9 mouse cellular contexts compared by ENCODE assay signal in the genomic region with DNA sequence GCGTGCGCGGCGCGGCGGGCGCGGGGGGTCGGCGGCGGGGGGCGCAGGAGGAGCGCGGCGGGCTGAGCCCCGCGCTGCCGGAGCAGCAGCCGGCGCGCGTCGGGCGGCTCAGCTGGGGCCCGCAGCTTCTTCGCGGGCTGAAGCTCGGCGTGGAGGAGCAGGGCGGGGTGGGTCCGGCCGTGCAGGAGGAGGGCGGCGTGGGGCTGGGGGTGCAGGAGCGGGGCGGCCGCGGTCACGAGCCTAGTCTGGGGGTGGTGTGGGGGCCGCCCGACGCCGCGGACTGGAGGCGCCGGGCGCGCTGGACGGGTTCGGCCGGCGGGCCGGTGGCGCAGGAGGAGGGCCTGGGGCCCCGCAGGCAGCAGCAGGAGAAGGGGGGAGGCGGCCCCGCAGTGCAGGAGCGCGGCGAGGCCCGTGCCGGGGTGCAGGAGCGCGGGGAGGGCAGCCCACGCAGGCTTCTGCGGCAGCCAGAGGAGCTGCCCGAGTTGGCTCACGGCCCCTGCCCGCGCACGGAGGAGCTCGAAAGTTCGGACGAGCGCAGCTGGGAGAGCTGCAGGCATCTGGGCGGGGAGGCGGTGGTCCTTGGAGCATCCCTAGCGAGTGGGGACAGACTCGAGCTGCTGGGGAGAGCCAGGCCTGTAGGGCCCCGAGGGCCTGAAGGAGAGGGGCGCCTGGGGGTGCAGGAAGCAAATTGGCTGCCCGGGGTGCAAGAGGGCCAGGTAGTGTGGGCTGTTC. TPM values are rescaled to one million over a fixed set of nuclear protein-coding genes. Genes with fewer than 3 reads are reported as not detected.
A peak's percentile ranks its signal among the peaks of the same experiment; 100 is the strongest.
DNase-seq lines count a peak whose midpoint lies in the region; ATAC-seq lines count a peak whose summit lies in the region.
"Had no signal": no experiment of that assay in that cellular context is flagged by ENCODE, and none has a peak within 500 bp of the region (broad histone marks: within the 10 kb centered on the region; RNA-seq: fewer than 3 reads in every experiment).

No protein-coding gene starts in this region.

- DNase-seq in layer of hippocampus, adult 9-11 months: peak; percentile 49
- no peak for DNase-seq in layer of hippocampus, adult 11-12 months (ENCODE audit: low spot score)
- DNase-seq in adrenal gland, adult 2 months: peak; percentile 73
- no peak for DNase-seq in embryonic facial prominence, embryonic 14.5 days (ENCODE audit: low spot score)
- DNase-seq in hindbrain, embryonic 10.5 days (ENCODE audit: low spot score): peak; percentile 70
- peak; percentile 77 for DNase-seq in limb, embryonic 10.5 days (ENCODE audit: low spot score)
- peak; percentile 68 for DNase-seq in testis, postnatal 14 days (ENCODE audit: low spot score)

- no peaks in the 10 kb centered on the region for H3K27me3 ChIP-seq in embryonic facial prominence, embryonic 14.5 days (replicated peaks; ENCODE audit: control insufficient read depth, insufficient read depth, low read length)
- no peaks in the 10 kb centered on the region for H3K27me3 ChIP-seq in hindbrain, embryonic 10.5 days (ENCODE audit: insufficient read depth, poor library complexity, severe bottlenecking)
- H3K27me3 ChIP-seq in limb, embryonic 10.5 days (ENCODE audit: low read depth, poor library complexity, severe bottlenecking): no peaks in the 10 kb centered on the region
- no peaks in the 10 kb centered on the region for H3K27me3 ChIP-seq in midbrain, embryonic 16.5 days (ENCODE audit: control insufficient read depth, insufficient read depth, low read depth, low read length)

- peak overlapping the region; percentile 88 for H3K4me3 ChIP-seq in embryonic facial prominence, embryonic 14.5 days (ENCODE audit: low read depth, low read length)
- peak overlapping the region; percentile 90 for H3K4me3 ChIP-seq in hindbrain, embryonic 10.5 days
- peak overlapping the region; percentile 92 for H3K4me3 ChIP-seq in limb, embryonic 10.5 days
- peak overlapping the region; percentile 95 for H3K4me3 ChIP-seq in midbrain, embryonic 16.5 days (ENCODE audit: low read depth, low read length)

- H3K4me1 ChIP-seq in embryonic facial prominence, embryonic 14.5 days (ENCODE audit: control insufficient read depth, insufficient read depth, low read length): peaks cover 19% of the 10 kb centered on the region
- peaks cover 34% of the 10 kb centered on the region for H3K4me1 ChIP-seq in hindbrain, embryonic 10.5 days (replicated peaks)
- peaks cover 30% of the 10 kb centered on the region for H3K4me1 ChIP-seq in limb, embryonic 10.5 days
- peaks cover 18% of the 10 kb centered on the region for H3K4me1 ChIP-seq in midbrain, embryonic 16.5 days (ENCODE audit: control insufficient read depth, insufficient read depth, low read length)

- peak overlapping the region; percentile 90 for H3K4me2 ChIP-seq in embryonic facial prominence, embryonic 14.5 days (ENCODE audit: low read depth, low read length)
- peak overlapping the region; percentile 57 for H3K4me2 ChIP-seq in midbrain, embryonic 16.5 days (ENCODE audit: low read length)

- WGBS in embryonic facial prominence, embryonic 14.5 days: 2% methylated on average over 20 of the region's 82 CpGs
- 1% methylated on average over 82 of the region's 82 CpGs for WGBS in hindbrain, embryonic 10.5 days
- 8% methylated on average over 77 of the region's 82 CpGs for WGBS in limb, embryonic 10.5 days
- WGBS in midbrain, embryonic 16.5 days: under 1% methylated on average over 58 of the region's 82 CpGs

- no peaks in the 10 kb centered on the region for H3K36me3 ChIP-seq in embryonic facial prominence, embryonic 14.5 days (ENCODE audit: control insufficient read depth, insufficient read depth, low read length)
- no peaks in the 10 kb centered on the region for H3K36me3 ChIP-seq in hindbrain, embryonic 10.5 days
- no peaks in the 10 kb centered on the region; the same call in 1 of the 2 replicates for H3K36me3 ChIP-seq in limb, embryonic 10.5 days
- H3K36me3 ChIP-seq in midbrain, embryonic 16.5 days (ENCODE audit: control insufficient read depth, insufficient read depth, low read length): no peaks in the 10 kb centered on the region

- peak overlapping the region; percentile 87 for H3K27ac ChIP-seq in embryonic facial prominence, embryonic 14.5 days (replicated peaks; ENCODE audit: low read depth, low read length)
- H3K27ac ChIP-seq in hindbrain, embryonic 10.5 days: peak overlapping the region; percentile 94
- peak overlapping the region; percentile 95 for H3K27ac ChIP-seq in limb, embryonic 10.5 days
- peak overlapping the region; percentile 85 for H3K27ac ChIP-seq in midbrain, embryonic 16.5 days (ENCODE audit: low read length)
- H3K27ac ChIP-seq: macrophage had no signal

- H3K9ac ChIP-seq in embryonic facial prominence, embryonic 14.5 days (ENCODE audit: low read depth, low read length): peak overlapping the region; percentile 86
- peak overlapping the region; percentile 90 for H3K9ac ChIP-seq in midbrain, embryonic 16.5 days (ENCODE audit: low read depth, low read length)

- peak; percentile 64 for ATAC-seq in embryonic facial prominence, embryonic 14.5 days (ENCODE audit: low read depth)
- ATAC-seq in midbrain, embryonic 16.5 days: peak; percentile 80

- no peaks in the 10 kb centered on the region for H3K9me3 ChIP-seq in embryonic facial prominence, embryonic 14.5 days (ENCODE audit: control insufficient read depth, low read length)
- H3K9me3 ChIP-seq in hindbrain, embryonic 10.5 days: no peaks in the 10 kb centered on the region
- H3K9me3 ChIP-seq in limb, embryonic 10.5 days (replicated peaks): no peaks in the 10 kb centered on the region
- H3K9me3 ChIP-seq in midbrain, embryonic 16.5 days (replicated peaks; ENCODE audit: control insufficient read depth, low read length, poor library complexity, severe bottlenecking): no peaks in the 10 kb centered on the region

RNA-seq across cellular contexts. Expression of a gene that starts 0.6 kb away (rescaled TPM):
- 10 to 100 TPM; 26.5 to 47.4 TPM for total RNA-seq in adrenal gland, adult 2 months (2021)
- 100 and 110 TPM in 2 replicates for polyA plus RNA-seq in adrenal gland, adult 2 months (2012; rRNA removed)
- polyA plus RNA-seq in embryonic facial prominence, embryonic 14.5 days (2014; fragmentation: Nextera tagmentation; extraction: Ambion mirVana): 14.6 and 14.8 TPM in 2 replicates
- 7.8 and 8.4 TPM in 2 replicates for polyA plus RNA-seq in hindbrain, embryonic 10.5 days (2016; fragmentation: Nextera tagmentation; extraction: Ambion mirVana)
- 11.2 and 12.0 TPM in 2 replicates for polyA plus RNA-seq in limb, embryonic 10.5 days (2016; fragmentation: Nextera tagmentation; extraction: Ambion mirVana)
- polyA plus RNA-seq in midbrain, embryonic 16.5 days (2015; fragmentation: Nextera tagmentation; extraction: Ambion mirVana): 19.0 and 21.6 TPM in 2 replicates

RNA-seq across cellular contexts. Expression of a gene that starts 35.5 kb away (rescaled TPM):
- total RNA-seq in adrenal gland, adult 2 months (2021): 10 to 100 TPM; 25.5 to 62.9 TPM
- polyA plus RNA-seq in adrenal gland, adult 2 months (2012; rRNA removed): 0.99 and 1.2 TPM in 2 replicates
- polyA plus RNA-seq in embryonic facial prominence, embryonic 14.5 days (2014; fragmentation: Nextera tagmentation; extraction: Ambion mirVana): 40.2 and 40.4 TPM in 2 replicates
- 42.5 and 69.9 TPM in 2 replicates for polyA plus RNA-seq in hindbrain, embryonic 10.5 days (2016; fragmentation: Nextera tagmentation; extraction: Ambion mirVana)
- polyA plus RNA-seq in limb, embryonic 10.5 days (2016; fragmentation: Nextera tagmentation; extraction: Ambion mirVana): 55.9 and 56.9 TPM in 2 replicates
- polyA plus RNA-seq in midbrain, embryonic 16.5 days (2015; fragmentation: Nextera tagmentation; extraction: Ambion mirVana): 33.3 and 40.5 TPM in 2 replicates

Comparison
In these comparisons a context has a peak if more than half of its experiments do, and no peak if none do; other contexts are left out.
1. DNase-seq: peak in layer of hippocampus, adult 9-11 months (single experiment), adrenal gland, adult 2 months (single experiment), hindbrain, embryonic 10.5 days (single experiment), limb, embryonic 10.5 days (single experiment) and testis, postnatal 14 days (single experiment); none in layer of hippocampus, adult 11-12 months (single experiment) and embryonic facial prominence, embryonic 14.5 days (single experiment).
2. RNA of a gene that starts 35.5 kb away (polyA plus RNA-seq): 55.9 to 56.9 TPM in limb, embryonic 10.5 days, 42.5 to 69.9 TPM in hindbrain, embryonic 10.5 days, 40.2 to 40.4 TPM in embryonic facial prominence, embryonic 14.5 days and 33.3 to 40.5 TPM in midbrain, embryonic 16.5 days; 0.99 to 1.2 TPM in adrenal gland, adult 2 months; every median in the first group is over 10 times any median in the second.
3. Peak in every context shown above with its lines, with median percentiles within 50 percentile points of each other: H3K27ac ChIP-seq and H3K4me3 ChIP-seq.